Mouse (Mus musculus) brown adipose tissue, adult 24 weeks (tissue): ENCODE measurements around the gene Arhgef17. TPM values are rescaled to one million over a fixed set of nuclear protein-coding genes. Genes with fewer than 3 reads are reported as not detected.

Experiments
- polyA plus RNA-seq: library from polyadenylated mRNA; stranded (reverse); fragments of >200 nt; gene quantifications from 2 replicates; pipeline ENCODE4 v1.2.4, GENCODE M21; 2012; ENCODE audit not compliant: missing spikeins, insufficient read depth, insufficient read length

Gene Arhgef17
- polyA plus RNA-seq, 1 experiment = 2.5 TPM

Other genes with a start within 250 kb of the Arhgef17 start
- 11.6 and 27.2 TPM in 2 replicates for gene Fam168a, start 225.5 kb downstream of the Arhgef17 start, polyA plus RNA-seq
- gene Relt, start 68.7 kb downstream of the Arhgef17 start, polyA plus RNA-seq = 0.36 and 0.54 TPM in 2 replicates
- 3.7 and 4.5 TPM in 2 replicates for gene P2ry6, start 42.5 kb upstream of the Arhgef17 start, polyA plus RNA-seq
- 7.1 and 8.0 TPM in 2 replicates for gene P2ry2, start 80.8 kb upstream of the Arhgef17 start, polyA plus RNA-seq
- gene Fchsd2, start 160.8 kb upstream of the Arhgef17 start, polyA plus RNA-seq = 4.8 and 8.8 TPM in 2 replicates